Comparison of ENCODE assay signal across 26 mouse cellular contexts in the genomic region with DNA sequence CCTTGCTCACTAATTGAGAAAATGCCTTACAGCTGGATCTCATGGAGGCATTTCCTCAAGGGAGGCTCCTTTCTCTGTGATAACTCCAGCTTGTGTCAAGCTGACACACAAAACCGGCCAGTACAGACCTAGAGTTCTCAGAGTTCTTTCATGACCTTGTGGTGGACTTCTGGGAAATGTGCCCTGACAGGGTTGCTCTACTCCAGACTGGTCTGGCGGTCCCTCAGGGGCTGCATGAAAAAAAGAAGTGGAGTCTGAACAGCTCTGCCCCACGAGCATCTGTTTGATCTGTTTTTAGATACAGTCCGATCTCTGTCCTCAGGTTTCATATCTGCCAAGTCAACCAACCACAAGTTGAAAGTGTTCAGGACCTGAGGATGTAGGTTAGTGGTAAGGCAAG. TPM values are rescaled to one million over a fixed set of nuclear protein-coding genes. Genes with fewer than 3 reads are reported as not detected.
DNase-seq lines count a peak whose midpoint lies in the region; ATAC-seq and TF ChIP-seq lines count a peak whose summit lies in the region.
"Had no signal": no experiment of that assay in that cellular context is flagged by ENCODE, and none has a peak within 500 bp of the region (broad histone marks: within the 10 kb centered on the region; RNA-seq: fewer than 3 reads in every experiment).

No protein-coding gene starts in this region.

- no peaks in the 10 kb centered on the region for H3K27me3 ChIP-seq in kidney, adult 2 months (replicated peaks; ENCODE audit: control insufficient read depth, insufficient read depth, low read length)
- H3K27me3 ChIP-seq in kidney, embryonic 16.5 days (ENCODE audit: insufficient read depth, low read length), result no peaks in the 10 kb centered on the region
- no peaks in the 10 kb centered on the region for H3K27me3 ChIP-seq in MEL (ENCODE audit: control insufficient read depth in 1 of 2, insufficient read depth in 2 of 2, low read length in 2 of 2)
- H3K27me3 ChIP-seq: embryonic facial prominence, embryonic 13.5 days; heart, embryonic 13.5 days; Patski had no signal

- no peaks in the 10 kb centered on the region for H3K79me2 ChIP-seq in MEL (ENCODE audit: control insufficient read depth, insufficient read depth, low read length, poor library complexity)

- peak; percentile 25 for DNase-seq in adrenal gland, postnatal 10 days
- DNase-seq in adrenal gland, adult 18-20 months (ENCODE audit: low spot score in 2 of 2), result no peak
- peak; percentile 26 for DNase-seq in gastrocnemius, adult 2 months
- DNase-seq in gastrocnemius, postnatal 4 days (ENCODE audit: low spot score in 2 of 2), result no peak
- DNase-seq in kidney, adult 2 months, result peak; percentile 54
- peak; percentile 12 for DNase-seq in MEL (ENCODE audit: low read depth, low spot score)
- DNase-seq: adrenal gland, adult 2 months; cerebellum, adult 11 months; cerebellum, adult 2 months; cerebellum, adult 9-11 months; cerebellum, postnatal 25 days; forebrain, postnatal 0 days; gastrocnemius, postnatal 25 days; heart, adult 2 months; heart, postnatal 14 days; heart, postnatal 4 days had no signal

- no peak overlapping the region for H3K9ac ChIP-seq in kidney, embryonic 16.5 days (replicated peaks; ENCODE audit: low read length)
- no peak overlapping the region for H3K9ac ChIP-seq in MEL (ENCODE audit: control insufficient read depth, low read depth, low read length, poor library complexity, severe bottlenecking)
- H3K9ac ChIP-seq: embryonic facial prominence, embryonic 13.5 days; forebrain, postnatal 0 days; heart, embryonic 13.5 days; hindbrain, embryonic 14.5 days had no signal

- no peak overlapping the region for H3K27ac ChIP-seq in gastrocnemius, adult 2 months
- peak overlapping the region; percentile 57; the same call in 1 of the 2 replicates for H3K27ac ChIP-seq in kidney, adult 2 months (ENCODE audit: insufficient read depth, low read depth, low read length)
- H3K27ac ChIP-seq in kidney, embryonic 16.5 days (ENCODE audit: low read length), result no peak overlapping the region
- H3K27ac ChIP-seq in MEL (ENCODE audit: control insufficient read depth, low read depth, low read length), result no peak overlapping the region
- H3K27ac ChIP-seq: embryonic facial prominence, embryonic 13.5 days; heart, adult 2 months; heart, embryonic 10.5 days; heart, embryonic 13.5 days; hindbrain, embryonic 14.5 days; hindbrain, postnatal 0 days had no signal

- TF ChIP-seq POLR2A in kidney, adult 2 months (IDR thresholded peaks at IDR 0.05; ENCODE audit: low read depth, low read length), result no peak
- TF ChIP-seq POLR2A in MEL (IDR thresholded peaks at IDR 0.05; ENCODE audit: control insufficient read depth in 1 of 2, insufficient read depth in 1 of 2, low read depth in 1 of 2, low read length in 2 of 2, poor library complexity in 1 of 2), result no peak

- intact Hi-C loops in gastrocnemius, adult 2 months (cut with DNase I), result no loop called here

- H3K4me2 ChIP-seq in kidney, embryonic 16.5 days (replicated peaks; ENCODE audit: low read depth, low read length), result no peak overlapping the region
- H3K4me2 ChIP-seq: embryonic facial prominence, embryonic 13.5 days; heart, embryonic 13.5 days; hindbrain, embryonic 14.5 days had no signal

- H3K4me3 ChIP-seq in gastrocnemius, adult 2 months, result no peak overlapping the region
- no peak overlapping the region for H3K4me3 ChIP-seq in kidney, adult 2 months (ENCODE audit: insufficient read depth, low read depth, low read length)
- no peak overlapping the region for H3K4me3 ChIP-seq in kidney, embryonic 16.5 days (ENCODE audit: low read length)
- no peak overlapping the region for H3K4me3 ChIP-seq in MEL (ENCODE audit: control insufficient read depth in 1 of 2, insufficient read depth in 1 of 2, low read depth in 2 of 2, low read length in 2 of 2)
- H3K4me3 ChIP-seq: embryonic facial prominence, embryonic 13.5 days; heart, adult 2 months; heart, embryonic 10.5 days; heart, embryonic 13.5 days had no signal

- 47% methylated on average over 4 of the region's 4 CpGs for WGBS in kidney, adult 2 months
- WGBS in kidney, embryonic 16.5 days, result 65% methylated on average over 4 of the region's 4 CpGs

- TF ChIP-seq RAD21 in MEL (IDR thresholded peaks at IDR 0.05; ENCODE audit: low read depth, low read length), result no peak

- no peaks in the 10 kb centered on the region for H3K9me3 ChIP-seq in kidney, embryonic 16.5 days (ENCODE audit: low read length)
- no peaks in the 10 kb centered on the region for H3K9me3 ChIP-seq in MEL (replicated peaks; ENCODE audit: insufficient read depth, low read length)
- H3K9me3 ChIP-seq: embryonic facial prominence, embryonic 13.5 days; heart, embryonic 10.5 days; heart, embryonic 13.5 days had no signal

- no peak for TF ChIP-seq CTCF in gastrocnemius, adult 2 months (IDR thresholded peaks at IDR 0.05)
- TF ChIP-seq CTCF in kidney, adult 2 months (conservative IDR thresholded peaks at IDR 0.05; ENCODE audit: insufficient read depth, insufficient read length, low read depth, low read length), result no peak
- TF ChIP-seq CTCF in MEL (IDR thresholded peaks at IDR 0.05 in 2 of 3, conservative IDR thresholded peaks at IDR 0.05 in 1 of 3; ENCODE audit: control insufficient read depth in 1 of 3, insufficient read depth in 1 of 3, low read depth in 2 of 3, low read length in 3 of 3, poor library complexity in 1 of 3, severe bottlenecking in 1 of 3), result no peak

- no peaks in the 10 kb centered on the region for H3K36me3 ChIP-seq in kidney, adult 2 months (ENCODE audit: control insufficient read depth, insufficient read depth, low read length)
- H3K36me3 ChIP-seq in kidney, embryonic 16.5 days (ENCODE audit: insufficient read depth, low read length), result peaks cover 8% of the 10 kb centered on the region; the same call in 1 of the 2 replicates
- no peaks in the 10 kb centered on the region for H3K36me3 ChIP-seq in MEL (ENCODE audit: control insufficient read depth in 1 of 2, insufficient read depth in 2 of 2, low read length in 2 of 2)

- no peak for TF ChIP-seq EP300 in MEL (IDR thresholded peaks at IDR 0.05; ENCODE audit: low read depth in 1 of 2, low read length in 2 of 2)

- peaks cover 17% of the 10 kb centered on the region for H3K4me1 ChIP-seq in kidney, adult 2 months (ENCODE audit: control insufficient read depth, insufficient read depth, low read length)
- peaks cover 5% of the 10 kb centered on the region; the same call in 1 of the 2 replicates for H3K4me1 ChIP-seq in kidney, embryonic 16.5 days (ENCODE audit: insufficient read depth, low read length)
- peaks cover 0 to 3% of the 10 kb centered on the region in 2 experiments; a peak in 2 of 4 replicates for H3K4me1 ChIP-seq in MEL (ENCODE audit: control insufficient read depth in 1 of 2, insufficient read depth in 2 of 2, low read length in 2 of 2)

- ATAC-seq in kidney, embryonic 16.5 days (ENCODE audit: low FRiP score, low TSS enrichment), result no peak
- no peak for ATAC-seq in megakaryocyte progenitor cell, adult 5-6 weeks (replicated peaks; ENCODE audit: poor library complexity)
- ATAC-seq: forebrain, embryonic 14.5 days; forebrain, postnatal 0 days; hindbrain, postnatal 0 days; inflammation-experienced regulatory T-cells, adult 6 months; Patski had no signal

RNA-seq across cellular contexts. Expression of gene Zfp768, which starts 7.8 kb away (rescaled TPM):
- 10 to 100 TPM; 31.7 to 38.2 TPM for total RNA-seq in adrenal gland, postnatal 10 days (2021)
- 10 to 100 TPM; 26.8 to 34.5 TPM for total RNA-seq in adrenal gland, adult 18-20 months (2021)
- total RNA-seq in gastrocnemius, adult 2 months (2021), result 10 to 100 TPM; 35.2 to 38.9 TPM
- total RNA-seq in gastrocnemius, postnatal 4 days (2021), result 10 to 100 TPM; 32.3 to 36.0 TPM
- 36.7 and 52.0 TPM in 2 replicates for polyA plus RNA-seq in kidney, adult 2 months (2012; rRNA removed)
- 25.4 and 25.5 TPM in 2 replicates for polyA plus RNA-seq in kidney, embryonic 16.5 days (2015; fragmentation: Nextera tagmentation; extraction: Ambion mirVana)
- total RNA-seq in MEL (2012; rRNA removed), result 4.3 and 5.4 TPM in 2 replicates
- 10 to 100 TPM in 1 of 2 experiments, not detected in 1; 12.0 TPM for polyA plus RNA-seq in MEL (2012; ENCODE audit: insufficient read depth in 1 of 2, insufficient read length in 2 of 2, low read depth in 1 of 2, low replicate concordance in 2 of 2, missing spikeins in 1 of 2)
- total RNA-seq in megakaryocyte progenitor cell, adult 5-6 weeks (2015), result 2.3 and 3.2 TPM in 2 replicates
- 6.5 and 8.9 TPM in 2 replicates for total RNA-seq in megakaryocyte progenitor cell, adult 5-6 weeks (2017)

RNA-seq across cellular contexts. Expression of gene Zfp747, which starts 38.2 kb away (rescaled TPM):
- 1 to 10 TPM; 7.5 to 9.2 TPM for total RNA-seq in adrenal gland, postnatal 10 days (2021)
- total RNA-seq in adrenal gland, adult 18-20 months (2021), result 10 to 100 TPM; 10.4 to 13.0 TPM
- total RNA-seq in gastrocnemius, adult 2 months (2021), result 1 to 10 TPM; 3.7 to 3.8 TPM
- 1 to 10 TPM; 4.6 to 6.9 TPM for total RNA-seq in gastrocnemius, postnatal 4 days (2021)
- polyA plus RNA-seq in kidney, adult 2 months (2012; rRNA removed), result 6.5 and 7.2 TPM in 2 replicates
- 10.6 and 11.3 TPM in 2 replicates for polyA plus RNA-seq in kidney, embryonic 16.5 days (2015; fragmentation: Nextera tagmentation; extraction: Ambion mirVana)
- total RNA-seq in MEL (2012; rRNA removed), result 6.9 and 7.5 TPM in 2 replicates
- 1 to 10 TPM in 1 of 2 experiments, not detected in 1; 6.2 TPM for polyA plus RNA-seq in MEL (2012; ENCODE audit: insufficient read depth in 1 of 2, insufficient read length in 2 of 2, low read depth in 1 of 2, low replicate concordance in 2 of 2, missing spikeins in 1 of 2)
- 4.2 and 4.3 TPM in 2 replicates for total RNA-seq in megakaryocyte progenitor cell, adult 5-6 weeks (2015)
- total RNA-seq in megakaryocyte progenitor cell, adult 5-6 weeks (2017), result 7.4 and 9.2 TPM in 2 replicates

RNA-seq across cellular contexts. Expression of gene Itgal, which starts 41.6 kb away (rescaled TPM):
- total RNA-seq in adrenal gland, postnatal 10 days (2021), result 1 to 10 TPM; 4.7 to 5.0 TPM
- 1 to 10 TPM; 1.7 to 4.0 TPM for total RNA-seq in adrenal gland, adult 18-20 months (2021)
- under 1 TPM; 0.15 to 0.25 TPM for total RNA-seq in gastrocnemius, adult 2 months (2021)
- total RNA-seq in gastrocnemius, postnatal 4 days (2021), result 1 to 10 TPM; 1.8 to 2.8 TPM
- 2.9 and 7.2 TPM in 2 replicates for polyA plus RNA-seq in kidney, adult 2 months (2012; rRNA removed)
- 1.0 and 1.4 TPM in 2 replicates for polyA plus RNA-seq in kidney, embryonic 16.5 days (2015; fragmentation: Nextera tagmentation; extraction: Ambion mirVana)
- 0.92 and 1.3 TPM in 2 replicates for total RNA-seq in MEL (2012; rRNA removed)
- 1 to 10 TPM in 1 of 2 experiments, not detected in 1; 9.7 TPM for polyA plus RNA-seq in MEL (2012; ENCODE audit: insufficient read depth in 1 of 2, insufficient read length in 2 of 2, low read depth in 1 of 2, low replicate concordance in 2 of 2, missing spikeins in 1 of 2)
- 50.3 and 53.6 TPM in 2 replicates for total RNA-seq in megakaryocyte progenitor cell, adult 5-6 weeks (2015)
- total RNA-seq in megakaryocyte progenitor cell, adult 5-6 weeks (2017), result 21.4 and 23.8 TPM in 2 replicates
- total RNA-seq: hindbrain, postnatal 0 days had no signal

RNA-seq across cellular contexts. Expression of gene 9130019O22Rik, which starts 49.3 kb away (rescaled TPM):
- 1 to 10 TPM; 4.1 to 4.4 TPM for total RNA-seq in adrenal gland, postnatal 10 days (2021)
- 1 to 10 TPM; 4.1 to 5.0 TPM for total RNA-seq in adrenal gland, adult 18-20 months (2021)
- total RNA-seq in gastrocnemius, adult 2 months (2021), result 1 to 10 TPM; 1.6 to 2.4 TPM
- total RNA-seq in gastrocnemius, postnatal 4 days (2021), result 1 to 10 TPM; 2.8 to 3.3 TPM
- 3.3 and 3.4 TPM in 2 replicates for polyA plus RNA-seq in kidney, adult 2 months (2012; rRNA removed)
- polyA plus RNA-seq in kidney, embryonic 16.5 days (2015; fragmentation: Nextera tagmentation; extraction: Ambion mirVana), result 6.8 and 7.0 TPM in 2 replicates
- 1.4 and 2.1 TPM in 2 replicates for total RNA-seq in MEL (2012; rRNA removed)
- 1 to 10 TPM in 1 of 2 experiments, not detected in 1; 1.5 TPM for polyA plus RNA-seq in MEL (2012; ENCODE audit: insufficient read depth in 1 of 2, insufficient read length in 2 of 2, low read depth in 1 of 2, low replicate concordance in 2 of 2, missing spikeins in 1 of 2)
- total RNA-seq in megakaryocyte progenitor cell, adult 5-6 weeks (2015), result 1.5 and 2.1 TPM in 2 replicates
- 4.2 and 6.5 TPM in 2 replicates for total RNA-seq in megakaryocyte progenitor cell, adult 5-6 weeks (2017)

RNA-seq across cellular contexts. Expression of gene E430018J23Rik, which starts 55.8 kb away (rescaled TPM):
- 1 to 10 TPM; 8.6 to 9.4 TPM for total RNA-seq in adrenal gland, postnatal 10 days (2021)
- 1 to 10 TPM; 8.2 to 8.4 TPM for total RNA-seq in adrenal gland, adult 18-20 months (2021)
- total RNA-seq in gastrocnemius, adult 2 months (2021), result 1 to 10 TPM; 1.2 to 1.3 TPM
- 1 to 10 TPM; 4.7 to 5.5 TPM for total RNA-seq in gastrocnemius, postnatal 4 days (2021)
- 5.5 and 7.4 TPM in 2 replicates for polyA plus RNA-seq in kidney, adult 2 months (2012; rRNA removed)
- polyA plus RNA-seq in kidney, embryonic 16.5 days (2015; fragmentation: Nextera tagmentation; extraction: Ambion mirVana), result 8.3 and 8.8 TPM in 2 replicates
- total RNA-seq in MEL (2012; rRNA removed), result 2.3 and 2.5 TPM in 2 replicates
- polyA plus RNA-seq in MEL (2012; ENCODE audit: insufficient read depth in 1 of 2, insufficient read length in 2 of 2, low read depth in 1 of 2, low replicate concordance in 2 of 2, missing spikeins in 1 of 2), result 1 to 10 TPM in 1 of 2 experiments, not detected in 1; 2.1 TPM
- total RNA-seq in megakaryocyte progenitor cell, adult 5-6 weeks (2015), result 1.0 and 1.5 TPM in 2 replicates
- total RNA-seq in megakaryocyte progenitor cell, adult 5-6 weeks (2017), result 2.3 and 4.8 TPM in 2 replicates

Comparison
In these comparisons a context has a peak if more than half of its experiments do, and no peak if none do; other contexts are left out.
1. DNase-seq: peak in adrenal gland, postnatal 10 days (single experiment), gastrocnemius, adult 2 months (single experiment), kidney, adult 2 months (single experiment) and MEL (single experiment); none in adrenal gland, adult 18-20 months (0 of 2) and gastrocnemius, postnatal 4 days (0 of 2).